In the genomic region with DNA sequence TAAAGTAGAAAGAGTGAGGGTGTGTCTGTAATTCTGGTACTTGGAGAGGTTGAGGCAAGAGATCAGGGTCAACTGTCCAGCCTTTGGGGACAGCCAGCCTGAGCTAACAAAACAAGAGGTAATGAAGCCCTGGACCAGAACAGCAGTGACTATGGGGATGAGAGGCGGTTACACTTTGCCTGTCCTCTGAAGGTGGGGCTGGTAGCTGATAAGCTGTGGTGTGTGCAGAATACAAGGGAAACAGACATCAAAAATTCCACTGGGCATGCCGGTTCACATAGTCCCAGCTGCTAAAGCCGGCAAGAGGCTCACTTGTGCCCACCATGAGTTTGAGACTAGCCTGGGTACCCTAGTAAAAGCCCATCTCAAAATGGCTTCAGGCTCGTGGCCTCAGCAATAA, we compare ENCODE assay signal across 18 mouse cellular contexts. TPM values are rescaled to one million over a fixed set of nuclear protein-coding genes. Genes with fewer than 3 reads are reported as not detected.
A peak's percentile ranks its signal among the peaks of the same experiment; 100 is the strongest.
DNase-seq lines count a peak whose midpoint lies in the region; ATAC-seq and TF ChIP-seq lines count a peak whose summit lies in the region.
"Had no signal": no experiment of that assay in that cellular context is flagged by ENCODE, and none has a peak within 500 bp of the region (broad histone marks: within the 10 kb centered on the region; RNA-seq: fewer than 3 reads in every experiment).

No protein-coding gene starts in this region.

- H3K4me2 ChIP-seq in intestine, embryonic 15.5 days (replicated peaks) = no peak overlapping the region
- H3K4me2 ChIP-seq in intestine, postnatal 0 days (replicated peaks; ENCODE audit: low read depth) = no peak overlapping the region
- H3K4me2 ChIP-seq in liver, embryonic 14.5 days (ENCODE audit: low read depth) = peak overlapping the region; percentile 62
- no peak overlapping the region for H3K4me2 ChIP-seq in stomach, postnatal 0 days (replicated peaks; ENCODE audit: low read depth)
- H3K4me2 ChIP-seq: lung, embryonic 15.5 days had no signal

- whole genome bisulfite sequencing in intestine, embryonic 15.5 days = 68% methylated on average over 4 of the region's 4 CpGs
- 49% methylated on average over 4 of the region's 4 CpGs for WGBS in intestine, postnatal 0 days
- WGBS in liver, embryonic 14.5 days (ENCODE audit: insufficient replicate concordance) = 18% methylated on average over 4 of the region's 4 CpGs
- WGBS in stomach, postnatal 0 days = 64% methylated on average over 4 of the region's 4 CpGs

- no peak overlapping the region for H3K9ac ChIP-seq in intestine, embryonic 15.5 days
- H3K9ac ChIP-seq in intestine, postnatal 0 days (ENCODE audit: low read depth, low read length) = no peak overlapping the region
- peak overlapping the region; percentile 27; the same call in 1 of the 2 replicates for H3K9ac ChIP-seq in liver, embryonic 14.5 days (replicated peaks)
- no peak overlapping the region for H3K9ac ChIP-seq in stomach, postnatal 0 days (ENCODE audit: low read length)
- H3K9ac ChIP-seq: lung, embryonic 15.5 days had no signal

- no peaks in the 10 kb centered on the region for H3K27me3 ChIP-seq in intestine, embryonic 15.5 days (replicated peaks)
- no peaks in the 10 kb centered on the region for H3K27me3 ChIP-seq in intestine, postnatal 0 days (replicated peaks; ENCODE audit: control insufficient read depth, insufficient read depth, low read length)
- no peaks in the 10 kb centered on the region for H3K27me3 ChIP-seq in liver, embryonic 14.5 days (ENCODE audit: control insufficient read depth, insufficient read depth, low read length)
- no peaks in the 10 kb centered on the region for H3K27me3 ChIP-seq in stomach, postnatal 0 days (ENCODE audit: control insufficient read depth, insufficient read depth, low read length)
- H3K27me3 ChIP-seq: lung, embryonic 15.5 days had no signal

- H3K27ac ChIP-seq in intestine, embryonic 15.5 days = no peak overlapping the region
- no peak overlapping the region for H3K27ac ChIP-seq in intestine, postnatal 0 days (ENCODE audit: low read depth, low read length)
- H3K27ac ChIP-seq in liver, embryonic 14.5 days = peak overlapping the region; percentile 62
- H3K27ac ChIP-seq in stomach, postnatal 0 days (replicated peaks) = peak overlapping the region; percentile 35; the same call in 1 of the 2 replicates
- H3K27ac ChIP-seq: lung, embryonic 15.5 days; midbrain, embryonic 10.5 days had no signal

- H3K9me3 ChIP-seq in intestine, embryonic 15.5 days = no peaks in the 10 kb centered on the region
- no peaks in the 10 kb centered on the region for H3K9me3 ChIP-seq in intestine, postnatal 0 days (ENCODE audit: control insufficient read depth)
- H3K9me3 ChIP-seq in liver, embryonic 14.5 days (ENCODE audit: control insufficient read depth, low read length) = no peaks in the 10 kb centered on the region
- no peaks in the 10 kb centered on the region for H3K9me3 ChIP-seq in stomach, postnatal 0 days (ENCODE audit: control insufficient read depth, low read length)
- H3K9me3 ChIP-seq: G1E; lung, embryonic 15.5 days; midbrain, embryonic 10.5 days had no signal

- ATAC-seq in intestine, embryonic 15.5 days = peak; percentile 23; the same call in 1 of the 2 replicates
- no peak for ATAC-seq in intestine, postnatal 0 days
- ATAC-seq in erythroid progenitor cell, adult 5-6 weeks (replicated peaks; ENCODE audit: low FRiP score, poor library complexity, severe bottlenecking) = peak; percentile 76
- ATAC-seq in liver, embryonic 14.5 days (ENCODE audit: insufficient read depth) = peak; percentile 82
- no peak for ATAC-seq in stomach, postnatal 0 days (ENCODE audit: low FRiP score, low TSS enrichment)
- ATAC-seq: hindbrain, embryonic 16.5 days had no signal

- no peak for TF ChIP-seq CTCF in intestine, postnatal 0 days (IDR thresholded peaks at IDR 0.05; ENCODE audit: low read depth)
- no peak for TF ChIP-seq CTCF in liver, embryonic 14.5 days (IDR thresholded peaks at IDR 0.05; ENCODE audit: low read depth)
- no peak for TF ChIP-seq CTCF in stomach, postnatal 0 days (IDR thresholded peaks at IDR 0.05; ENCODE audit: low read depth)

- no peak for DNase-seq in liver, embryonic 14.5 days (ENCODE audit: low read depth in 3 of 3, low spot score in 3 of 3)
- no peak for DNase-seq in stomach, postnatal 0 days (ENCODE audit: low spot score)
- DNase-seq in urinary bladder, postnatal 4 days (ENCODE audit: low spot score in 2 of 2) = no peak
- no peak for DNase-seq in cerebellum, adult 18-20 months
- DNase-seq: adrenal gland, adult 2 months; cerebellum, adult 8-10 months; embryo, embryonic 11 days; gastrocnemius, postnatal 25 days; kidney, adult 8-10 months; kidney, postnatal 4 days; left cerebral cortex, postnatal 4 days had no signal

- H3K36me3 ChIP-seq in intestine, embryonic 15.5 days = no peaks in the 10 kb centered on the region
- H3K36me3 ChIP-seq in intestine, postnatal 0 days (ENCODE audit: control insufficient read depth, insufficient read depth) = no peaks in the 10 kb centered on the region
- H3K36me3 ChIP-seq in liver, embryonic 14.5 days (replicated peaks; ENCODE audit: control insufficient read depth, insufficient read depth, low read depth) = no peaks in the 10 kb centered on the region
- no peaks in the 10 kb centered on the region for H3K36me3 ChIP-seq in stomach, postnatal 0 days (ENCODE audit: control insufficient read depth, insufficient read depth, low read length)
- H3K36me3 ChIP-seq: lung, embryonic 15.5 days; midbrain, embryonic 10.5 days had no signal

- H3K4me1 ChIP-seq in intestine, embryonic 15.5 days (replicated peaks) = peaks cover 24% of the 10 kb centered on the region
- peaks cover 4% of the 10 kb centered on the region; the same call in 1 of the 2 replicates for H3K4me1 ChIP-seq in intestine, postnatal 0 days (replicated peaks; ENCODE audit: control insufficient read depth, insufficient read depth, low read length)
- peaks cover 23 to 29% of the 10 kb centered on the region in 2 experiments for H3K4me1 ChIP-seq in liver, embryonic 14.5 days (replicated peaks; ENCODE audit: control insufficient read depth in 2 of 2, insufficient read depth in 2 of 2, low read length in 1 of 2)
- peaks cover 5% of the 10 kb centered on the region; the same call in 1 of the 2 replicates for H3K4me1 ChIP-seq in stomach, postnatal 0 days (replicated peaks; ENCODE audit: control insufficient read depth, insufficient read depth)

- H3K4me3 ChIP-seq in intestine, embryonic 15.5 days (replicated peaks) = no peak overlapping the region
- H3K4me3 ChIP-seq in intestine, postnatal 0 days (ENCODE audit: low read depth, low read length) = no peak overlapping the region
- 0 out of 4 replicates have a peak overlapping the region, but pooled peaks of 1 of the 2 experiments have one; percentile 2 for H3K4me3 ChIP-seq in liver, embryonic 14.5 days (ENCODE audit: insufficient read depth in 1 of 2, low read depth in 2 of 2, low read length in 2 of 2)
- no peak overlapping the region for H3K4me3 ChIP-seq in stomach, postnatal 0 days (ENCODE audit: low read depth, low read length)
- H3K4me3 ChIP-seq: lung, embryonic 15.5 days; midbrain, embryonic 10.5 days had no signal

- TF ChIP-seq EP300 in liver, embryonic 14.5 days (IDR thresholded peaks at IDR 0.05; ENCODE audit: low read depth) = no peak
- no peak for TF ChIP-seq EP300 in stomach, postnatal 0 days (optimal IDR thresholded peaks at IDR 0.05)

RNA-seq across cellular contexts. Expression of a gene that starts 11.6 kb away (rescaled TPM):
- polyA plus RNA-seq in intestine, embryonic 15.5 days (2015; fragmentation: Nextera tagmentation; extraction: Ambion mirVana) = 1,297 TPM in 2 replicates
- polyA plus RNA-seq in intestine, postnatal 0 days (2015; fragmentation: Nextera tagmentation; extraction: Ambion mirVana) = 510 and 539 TPM in 2 replicates
- 310 and 338 TPM in 2 replicates for total RNA-seq in erythroid progenitor cell, adult 5-6 weeks (2015; ENCODE audit: low replicate concordance)
- 98.2 and 201 TPM in 2 replicates for total RNA-seq in erythroid progenitor cell, adult 5-6 weeks (2017; ENCODE audit: low replicate concordance)
- 63.0 and 152 TPM in 2 replicates for polyA plus RNA-seq in liver, embryonic 14.5 days (2012; rRNA removed)
- polyA plus RNA-seq in liver, embryonic 14.5 days (2014; fragmentation: Nextera tagmentation; extraction: Ambion mirVana) = 636 and 642 TPM in 2 replicates
- 1,661 and 1,792 TPM in 2 replicates for polyA plus RNA-seq in stomach, postnatal 0 days (2015; fragmentation: Nextera tagmentation; extraction: Ambion mirVana)

RNA-seq across cellular contexts. Expression of a gene that starts 14.6 kb away (rescaled TPM):
- 217 and 220 TPM in 2 replicates for polyA plus RNA-seq in intestine, embryonic 15.5 days (2015; fragmentation: Nextera tagmentation; extraction: Ambion mirVana)
- polyA plus RNA-seq in intestine, postnatal 0 days (2015; fragmentation: Nextera tagmentation; extraction: Ambion mirVana) = 105 and 117 TPM in 2 replicates
- 26.8 and 36.4 TPM in 2 replicates for total RNA-seq in erythroid progenitor cell, adult 5-6 weeks (2015; ENCODE audit: low replicate concordance)
- total RNA-seq in erythroid progenitor cell, adult 5-6 weeks (2017; ENCODE audit: low replicate concordance) = 45.7 and 86.4 TPM in 2 replicates
- 31.8 and 46.2 TPM in 2 replicates for polyA plus RNA-seq in liver, embryonic 14.5 days (2012; rRNA removed)
- polyA plus RNA-seq in liver, embryonic 14.5 days (2014; fragmentation: Nextera tagmentation; extraction: Ambion mirVana) = 81.6 and 93.6 TPM in 2 replicates
- polyA plus RNA-seq in stomach, postnatal 0 days (2015; fragmentation: Nextera tagmentation; extraction: Ambion mirVana) = 121 and 129 TPM in 2 replicates

RNA-seq across cellular contexts. Expression of a gene that starts 28.6 kb away (rescaled TPM):
- 24.8 and 24.9 TPM in 2 replicates for polyA plus RNA-seq in intestine, embryonic 15.5 days (2015; fragmentation: Nextera tagmentation; extraction: Ambion mirVana)
- 12.9 and 15.2 TPM in 2 replicates for polyA plus RNA-seq in intestine, postnatal 0 days (2015; fragmentation: Nextera tagmentation; extraction: Ambion mirVana)
- total RNA-seq in erythroid progenitor cell, adult 5-6 weeks (2015; ENCODE audit: low replicate concordance) = 25.6 and 32.3 TPM in 2 replicates
- total RNA-seq in erythroid progenitor cell, adult 5-6 weeks (2017; ENCODE audit: low replicate concordance) = 6.4 and 10.9 TPM in 2 replicates
- 11.6 and 12.5 TPM in 2 replicates for polyA plus RNA-seq in liver, embryonic 14.5 days (2012; rRNA removed)
- 13.6 and 15.4 TPM in 2 replicates for polyA plus RNA-seq in liver, embryonic 14.5 days (2014; fragmentation: Nextera tagmentation; extraction: Ambion mirVana)
- polyA plus RNA-seq in stomach, postnatal 0 days (2015; fragmentation: Nextera tagmentation; extraction: Ambion mirVana) = 12.9 and 14.7 TPM in 2 replicates

RNA-seq across cellular contexts. Expression of a gene that starts 28.7 kb away (rescaled TPM):
- polyA plus RNA-seq in intestine, embryonic 15.5 days (2015; fragmentation: Nextera tagmentation; extraction: Ambion mirVana) = 62.7 and 66.3 TPM in 2 replicates
- polyA plus RNA-seq in intestine, postnatal 0 days (2015; fragmentation: Nextera tagmentation; extraction: Ambion mirVana) = 49.8 and 51.9 TPM in 2 replicates
- 19.3 and 19.8 TPM in 2 replicates for total RNA-seq in erythroid progenitor cell, adult 5-6 weeks (2015; ENCODE audit: low replicate concordance)
- 3.2 and 8.5 TPM in 2 replicates for total RNA-seq in erythroid progenitor cell, adult 5-6 weeks (2017; ENCODE audit: low replicate concordance)
- 11.0 and 15.4 TPM in 2 replicates for polyA plus RNA-seq in liver, embryonic 14.5 days (2012; rRNA removed)
- 28.9 and 30.8 TPM in 2 replicates for polyA plus RNA-seq in liver, embryonic 14.5 days (2014; fragmentation: Nextera tagmentation; extraction: Ambion mirVana)
- 63.3 and 65.4 TPM in 2 replicates for polyA plus RNA-seq in stomach, postnatal 0 days (2015; fragmentation: Nextera tagmentation; extraction: Ambion mirVana)

RNA-seq across cellular contexts. Expression of a gene that starts 32.9 kb away (rescaled TPM):
- polyA plus RNA-seq in intestine, embryonic 15.5 days (2015; fragmentation: Nextera tagmentation; extraction: Ambion mirVana) = 62.1 and 65.1 TPM in 2 replicates
- 31.3 and 32.4 TPM in 2 replicates for polyA plus RNA-seq in intestine, postnatal 0 days (2015; fragmentation: Nextera tagmentation; extraction: Ambion mirVana)
- total RNA-seq in erythroid progenitor cell, adult 5-6 weeks (2015; ENCODE audit: low replicate concordance) = 7.2 and 8.4 TPM in 2 replicates
- 12.8 and 15.9 TPM in 2 replicates for total RNA-seq in erythroid progenitor cell, adult 5-6 weeks (2017; ENCODE audit: low replicate concordance)
- 8.2 and 10.3 TPM in 2 replicates for polyA plus RNA-seq in liver, embryonic 14.5 days (2012; rRNA removed)
- 28.4 and 28.7 TPM in 2 replicates for polyA plus RNA-seq in liver, embryonic 14.5 days (2014; fragmentation: Nextera tagmentation; extraction: Ambion mirVana)
- 32.6 and 32.9 TPM in 2 replicates for polyA plus RNA-seq in stomach, postnatal 0 days (2015; fragmentation: Nextera tagmentation; extraction: Ambion mirVana)

Comparison
In these comparisons a context has a peak if more than half of its experiments do, and no peak if none do; other contexts are left out.
1. ATAC-seq: peak in intestine, embryonic 15.5 days (single experiment), erythroid progenitor cell, adult 5-6 weeks (single experiment) and liver, embryonic 14.5 days (single experiment); none in intestine, postnatal 0 days (single experiment) and stomach, postnatal 0 days (single experiment).
2. H3K27ac ChIP-seq: peak in liver, embryonic 14.5 days (single experiment) and stomach, postnatal 0 days (single experiment); none in intestine, embryonic 15.5 days (single experiment) and intestine, postnatal 0 days (single experiment).